Mouse (Mus musculus): ENCODE results near the gene Adk. TPM values are rescaled to one million over a fixed set of nuclear protein-coding genes. Genes with fewer than 3 reads are reported as not detected.
A peak's percentile ranks its signal among the peaks of the same experiment; 100 is the strongest.

Adk gene
- polyA plus RNA-seq, 1 experiment from 2014 or later = 171 TPM

- H3K36me3 ChIP-seq (replicated peaks) = no peaks in the 10 kb centered on the region; the same call in none of the 2 replicates
- H3K27ac ChIP-seq (replicated peaks) = no peak overlapping the region
- H3K9me3 ChIP-seq = no peaks in the 10 kb centered on the region
- peaks cover 12% of the 10 kb centered on the region for H3K4me1 ChIP-seq
- no peak for DNase-seq (ENCODE audit: low spot score)
- 89% methylated on average over 1 of the region's 1 CpGs for WGBS
- H3K27me3 ChIP-seq (replicated peaks; ENCODE audit: low read depth, poor library complexity, severe bottlenecking) = no peaks in the 10 kb centered on the region
- no peak overlapping the region for H3K4me3 ChIP-seq
These were observed 303.9 kb downstream of the Adk start for GRCm38 (mm10) chr14:21356286-21356685.

- peak; percentile 26 for DNase-seq (ENCODE audit: low spot score)
- Histone ChIP-seq H3K27me3 (replicated peaks; ENCODE audit: low read depth, poor library complexity, severe bottlenecking) (no peaks in the 10 kb centered on the region), H3K4me1 (peaks cover 12% of the 10 kb centered on the region), H3K9me3 (no peaks in the 10 kb centered on the region), H3K4me3 (no peak overlapping the region), H3K36me3 (replicated peaks) (no peaks in the 10 kb centered on the region; the same call in 1 of the 2 replicates), H3K27ac (replicated peaks) (no peak overlapping the region)
- WGBS = 62% methylated on average over 10 of the region's 10 CpGs
These were observed 307.0 kb downstream of the Adk start for GRCm38 (mm10) chr14:21359207-21359895.

- H3K27me3 ChIP-seq (replicated peaks; ENCODE audit: low read depth, poor library complexity, severe bottlenecking) = no peaks in the 10 kb centered on the region
- no peak overlapping the region for H3K4me3 ChIP-seq
- no peak for DNase-seq (ENCODE audit: low spot score)
- no peak overlapping the region for H3K27ac ChIP-seq (replicated peaks)
- no peaks in the 10 kb centered on the region for H3K9me3 ChIP-seq
- no peaks in the 10 kb centered on the region; the same call in 1 of the 2 replicates for H3K36me3 ChIP-seq (replicated peaks)
- H3K4me1 ChIP-seq = peaks cover 12% of the 10 kb centered on the region
- 92% methylated on average over 8 of the region's 12 CpGs for WGBS
These were observed 307.6 kb downstream of the Adk start for GRCm38 (mm10) chr14:21359896-21360525.

GRCm38 (mm10) chr14:21367095-21367494 lies 314.7 kb downstream of the Adk start:
- H3K27me3 ChIP-seq (replicated peaks; ENCODE audit: low read depth, poor library complexity, severe bottlenecking) = no peaks in the 10 kb centered on the region
- no peak overlapping the region for H3K4me3 ChIP-seq
- no peak for DNase-seq (ENCODE audit: low spot score)
- H3K9me3 ChIP-seq = no peaks in the 10 kb centered on the region
- WGBS = 90% methylated on average over 2 of the region's 2 CpGs
- peaks cover 16% of the 10 kb centered on the region for H3K4me1 ChIP-seq
- no peak overlapping the region for H3K27ac ChIP-seq (replicated peaks)
- H3K36me3 ChIP-seq (replicated peaks) = peaks cover 5% of the 10 kb centered on the region

GRCm38 (mm10) chr14:21368622-21369021 lies 316.2 kb downstream of the Adk start:
- 0 out of 2 replicates have a peak overlapping the region, but pooled peaks have one; percentile 68 for H3K27ac ChIP-seq (replicated peaks)
- DNase-seq (ENCODE audit: low spot score) = no peak
- no peaks in the 10 kb centered on the region for H3K27me3 ChIP-seq (replicated peaks; ENCODE audit: low read depth, poor library complexity, severe bottlenecking)
- H3K36me3 ChIP-seq (replicated peaks) = peaks cover 5% of the 10 kb centered on the region
- 67% methylated on average over 2 of the region's 2 CpGs for WGBS
- no peaks in the 10 kb centered on the region for H3K9me3 ChIP-seq
- H3K4me1 ChIP-seq = peaks cover 16% of the 10 kb centered on the region
- H3K4me3 ChIP-seq = no peak overlapping the region

GRCm38 (mm10) chr14:21369127-21369526 lies 316.8 kb downstream of the Adk start:
- peak overlapping the region; percentile 68; the same call in 1 of the 2 replicates for H3K27ac ChIP-seq (replicated peaks)
- no peaks in the 10 kb centered on the region for H3K9me3 ChIP-seq
- no peaks in the 10 kb centered on the region for H3K27me3 ChIP-seq (replicated peaks; ENCODE audit: low read depth, poor library complexity, severe bottlenecking)
- peaks cover 5% of the 10 kb centered on the region for H3K36me3 ChIP-seq (replicated peaks)
- DNase-seq (ENCODE audit: low spot score) = peak; percentile 63
- H3K4me1 ChIP-seq = peaks cover 16% of the 10 kb centered on the region
- WGBS = 31% methylated on average over 5 of the region's 5 CpGs
- H3K4me3 ChIP-seq = no peak overlapping the region

- H3K27me3 ChIP-seq (replicated peaks; ENCODE audit: low read depth, poor library complexity, severe bottlenecking) = no peaks in the 10 kb centered on the region
- H3K36me3 ChIP-seq (replicated peaks) = no peaks in the 10 kb centered on the region
- H3K4me3 ChIP-seq = no peak overlapping the region
- 77% methylated on average over 2 of the region's 2 CpGs for WGBS
- H3K9me3 ChIP-seq = no peaks in the 10 kb centered on the region
- H3K4me1 ChIP-seq = peaks cover 16% of the 10 kb centered on the region
- H3K27ac ChIP-seq (replicated peaks) = no peak overlapping the region
- no peak for DNase-seq (ENCODE audit: low spot score)
These were observed 319.6 kb downstream of the Adk start for GRCm38 (mm10) chr14:21371946-21372345.

- Histone ChIP-seq H3K27ac (replicated peaks) (no peak overlapping the region), H3K27me3 (replicated peaks; ENCODE audit: low read depth, poor library complexity, severe bottlenecking) (no peaks in the 10 kb centered on the region), H3K36me3 (replicated peaks) (no peaks in the 10 kb centered on the region), H3K9me3 (no peaks in the 10 kb centered on the region), H3K4me3 (no peak overlapping the region), H3K4me1 (peaks cover 16% of the 10 kb centered on the region)
- DNase-seq (ENCODE audit: low spot score) = no peak
- WGBS = 89% methylated on average over 5 of the region's 5 CpGs
These were observed 320.3 kb downstream of the Adk start for GRCm38 (mm10) chr14:21372689-21373088.

GRCm38 (mm10) chr14:21383701-21384428 lies 331.5 kb downstream of the Adk start:
- WGBS = 93% methylated on average over 5 of the region's 5 CpGs
- DNase-seq (ENCODE audit: low spot score) = no peak
- H3K4me3 ChIP-seq = no peak overlapping the region
- no peaks in the 10 kb centered on the region for H3K4me1 ChIP-seq
- no peak overlapping the region for H3K27ac ChIP-seq (replicated peaks)
- no peaks in the 10 kb centered on the region for H3K27me3 ChIP-seq (replicated peaks; ENCODE audit: low read depth, poor library complexity, severe bottlenecking)
- H3K9me3 ChIP-seq = 0 out of 2 replicates have a peak, but pooled peaks cover 2% of the 10 kb centered on the region
- peaks cover 22% of the 10 kb centered on the region for H3K36me3 ChIP-seq (replicated peaks)

GRCm38 (mm10) chr14:21399506-21399905 lies 347.1 kb downstream of the Adk start:
- Histone ChIP-seq H3K9me3 (no peaks in the 10 kb centered on the region), H3K36me3 (replicated peaks) (no peaks in the 10 kb centered on the region), H3K27me3 (replicated peaks; ENCODE audit: low read depth, poor library complexity, severe bottlenecking) (no peaks in the 10 kb centered on the region), H3K4me1 (peaks cover 22% of the 10 kb centered on the region), H3K4me3 (no peak overlapping the region), H3K27ac (replicated peaks) (no peak overlapping the region)
- DNase-seq (ENCODE audit: low spot score) = no peak
- WGBS = 96% methylated on average over 7 of the region's 7 CpGs

- Histone ChIP-seq H3K36me3 (replicated peaks) (no peaks in the 10 kb centered on the region), H3K9me3 (no peaks in the 10 kb centered on the region), H3K4me3 (no peak overlapping the region), H3K27ac (replicated peaks) (0 out of 2 replicates have a peak overlapping the region, but pooled peaks have one; percentile 35), H3K4me1 (peaks cover 22% of the 10 kb centered on the region), H3K27me3 (replicated peaks; ENCODE audit: low read depth, poor library complexity, severe bottlenecking) (no peaks in the 10 kb centered on the region)
- peak; percentile 20 for DNase-seq (ENCODE audit: low spot score)
- 67% methylated on average over 8 of the region's 8 CpGs for WGBS
These were observed 349.8 kb downstream of the Adk start for GRCm38 (mm10) chr14:21402157-21402601.

GRCm38 (mm10) chr14:21402621-21403405 lies 350.4 kb downstream of the Adk start:
- peaks cover 22% of the 10 kb centered on the region for H3K4me1 ChIP-seq
- 82% methylated on average over 8 of the region's 8 CpGs for WGBS
- no peaks in the 10 kb centered on the region for H3K36me3 ChIP-seq (replicated peaks)
- DNase-seq (ENCODE audit: low spot score) = no peak
- no peaks in the 10 kb centered on the region for H3K27me3 ChIP-seq (replicated peaks; ENCODE audit: low read depth, poor library complexity, severe bottlenecking)
- H3K27ac ChIP-seq (replicated peaks) = 0 out of 2 replicates have a peak overlapping the region, but pooled peaks have one; percentile 35
- no peak overlapping the region for H3K4me3 ChIP-seq
- H3K9me3 ChIP-seq = no peaks in the 10 kb centered on the region

Data from embryonic facial prominence, embryonic 10.5 days (tissue).